Mouse (Mus musculus) urinary bladder, postnatal 14 days (tissue): ENCODE results near the gene Olfr384.
"Not testable (repeated sequence)": the region's sequence is repeated elsewhere in the genome, so short reads cannot be mapped to it uniquely, and the experiment has no call there.

Experiments
- DNase-seq: peaks from one replicate; pipeline ENCODE4 v3.0.0; 2021; ENCODE audit warnings: low spot score

Gene Olfr384

DNA sequence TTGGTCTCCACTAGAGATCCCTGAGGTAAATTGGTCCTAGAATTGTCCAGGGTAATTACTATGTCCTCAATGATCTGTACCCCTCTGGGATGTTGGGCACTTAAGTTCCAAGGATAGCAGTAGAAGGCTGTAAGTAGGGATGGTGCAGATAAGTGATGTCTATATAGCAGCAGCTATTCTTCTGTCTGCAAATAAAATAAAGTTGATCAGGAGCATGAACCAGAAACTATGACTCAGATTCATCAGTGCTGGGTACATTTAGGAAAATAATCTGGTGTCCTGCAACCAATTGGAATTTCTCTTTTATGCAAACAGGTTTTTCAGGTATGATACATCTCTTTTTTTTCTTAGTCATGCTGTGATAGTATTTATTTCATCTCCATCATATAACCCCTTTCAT, at the start of gene Olfr384:
TSS of gene Olfr384 (plus strand) at position 301 of the 400 bp plus-strand sequence.
- DNase-seq, result no peak

GRCm38 (mm10) chr11:73579871-73580270, 18.5 kb upstream of the Olfr384 start:
- no peak for DNase-seq

- DNase-seq, result not testable (repeated sequence)
Observed at GRCm38 (mm10) chr11:73583188-73583587, 15.2 kb upstream of the Olfr384 start.

DNA sequence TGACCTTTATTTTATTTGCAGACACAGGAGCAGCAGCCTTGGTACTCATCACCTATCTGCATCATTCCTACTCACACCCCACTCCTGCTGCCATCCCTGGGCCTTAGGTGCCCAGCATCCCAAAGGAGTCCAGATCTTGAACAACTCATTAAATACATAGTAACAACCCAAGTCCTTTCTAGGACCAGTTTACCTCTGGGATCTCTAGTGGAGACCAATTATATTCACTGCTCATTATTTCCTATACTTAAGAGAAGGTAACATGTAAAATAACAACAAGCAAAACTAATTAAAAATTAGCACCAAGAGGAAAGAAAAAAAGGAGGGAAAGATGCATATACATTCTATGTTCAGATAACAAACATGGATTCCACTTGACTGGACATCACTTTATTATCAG, 5.5 kb upstream of the Olfr384 start, which contains the start of gene Olfr385:
TSS of gene Olfr385 (minus strand) at position 101 of the 400 bp plus-strand sequence.
- DNase-seq, result no peak
